ENCODE assay signal across 1 mouse cellular context in genomic region chr4:147821414-147821813, GRCm38 (mm10). TPM values are rescaled to one million over a fixed set of nuclear protein-coding genes. Genes with fewer than 3 reads are reported as not detected.
"Had no signal": no experiment of that assay in that cellular context is flagged by ENCODE, and none has a peak within 500 bp of the region (broad histone marks: within the 10 kb centered on the region; RNA-seq: fewer than 3 reads in every experiment).

No protein-coding gene starts in this region.

RNA-seq across cellular contexts. Expression of gene Zfp984, which starts 11.8 kb away (rescaled TPM):
- polyA plus RNA-seq: erythroblast, embryonic 14.5 days had no signal

RNA-seq across cellular contexts. Expression of gene Zfp933, which starts 26.8 kb away (rescaled TPM):
- polyA plus RNA-seq: erythroblast, embryonic 14.5 days had no signal

RNA-seq across cellular contexts. Expression of gene Fv1, which starts 47.4 kb away (rescaled TPM):
- polyA plus RNA-seq: erythroblast, embryonic 14.5 days had no signal
